Comparison of ENCODE assay signal across 15 mouse cellular contexts in genomic region chr13:5841418-5841817, GRCm38 (mm10). TPM values are rescaled to one million over a fixed set of nuclear protein-coding genes. Genes with fewer than 3 reads are reported as not detected.
DNase-seq lines count a peak whose midpoint lies in the region; ATAC-seq and TF ChIP-seq lines count a peak whose summit lies in the region.
"Had no signal": no experiment of that assay in that cellular context is flagged by ENCODE, and none has a peak within 500 bp of the region (broad histone marks: within the 10 kb centered on the region; RNA-seq: fewer than 3 reads in every experiment).

No protein-coding gene starts in this region.

- H3K27ac ChIP-seq in heart, embryonic 16.5 days (ENCODE audit: low read length) = peak overlapping the region; percentile 27
- H3K27ac ChIP-seq in heart, embryonic 10.5 days = no peak overlapping the region
- H3K27ac ChIP-seq in midbrain, embryonic 11.5 days (ENCODE audit: low read depth, low read length) = no peak overlapping the region
- no peak overlapping the region for H3K27ac ChIP-seq in midbrain, embryonic 16.5 days (ENCODE audit: low read length)
- peak overlapping the region; percentile 80 for H3K27ac ChIP-seq in intestine, postnatal 0 days (ENCODE audit: low read depth, low read length)
- H3K27ac ChIP-seq in small intestine, adult 2 months (ENCODE audit: insufficient read depth, low read depth, low read length) = peak overlapping the region; percentile 82
- no peak overlapping the region for H3K27ac ChIP-seq in hindbrain, embryonic 10.5 days
- H3K27ac ChIP-seq: embryonic facial prominence, embryonic 10.5 days; hindbrain, postnatal 0 days; liver, embryonic 12.5 days; neural tube, embryonic 15.5 days had no signal

- TF ChIP-seq POLR2A in small intestine, adult 2 months (IDR thresholded peaks at IDR 0.05; ENCODE audit: low read depth, low read length) = peak; percentile 29; the same call in 1 of the 2 replicates

- H3K36me3 ChIP-seq in heart, embryonic 16.5 days (ENCODE audit: control insufficient read depth, insufficient read depth) = no peaks in the 10 kb centered on the region
- no peaks in the 10 kb centered on the region for H3K36me3 ChIP-seq in heart, embryonic 10.5 days
- no peaks in the 10 kb centered on the region for H3K36me3 ChIP-seq in midbrain, embryonic 11.5 days (ENCODE audit: control insufficient read depth, insufficient read depth, low read length)
- no peaks in the 10 kb centered on the region for H3K36me3 ChIP-seq in midbrain, embryonic 16.5 days (ENCODE audit: control insufficient read depth, insufficient read depth, low read length)
- H3K36me3 ChIP-seq in intestine, postnatal 0 days (ENCODE audit: control insufficient read depth, insufficient read depth) = no peaks in the 10 kb centered on the region
- H3K36me3 ChIP-seq in small intestine, adult 2 months (ENCODE audit: control insufficient read depth, insufficient read depth, low read length) = no peaks in the 10 kb centered on the region
- no peaks in the 10 kb centered on the region for H3K36me3 ChIP-seq in hindbrain, embryonic 10.5 days
- H3K36me3 ChIP-seq: embryonic facial prominence, embryonic 10.5 days; liver, embryonic 12.5 days; neural tube, embryonic 15.5 days had no signal

- no peak for ATAC-seq in heart, embryonic 16.5 days (replicated peaks; ENCODE audit: extremely low read depth, insufficient read depth, low FRiP score)
- ATAC-seq in midbrain, embryonic 11.5 days (ENCODE audit: low FRiP score) = no peak
- no peak for ATAC-seq in midbrain, embryonic 16.5 days
- ATAC-seq in intestine, postnatal 0 days = peak; percentile 90
- ATAC-seq: CD4-positive, CD25-positive, alpha-beta regulatory T cell, adult 4 months; hindbrain, postnatal 0 days; liver, embryonic 12.5 days had no signal

- H3K9me3 ChIP-seq in heart, embryonic 16.5 days (replicated peaks; ENCODE audit: control insufficient read depth, low read length) = no peaks in the 10 kb centered on the region
- no peaks in the 10 kb centered on the region for H3K9me3 ChIP-seq in heart, embryonic 10.5 days
- no peaks in the 10 kb centered on the region for H3K9me3 ChIP-seq in midbrain, embryonic 11.5 days (ENCODE audit: control insufficient read depth, low read length)
- no peaks in the 10 kb centered on the region for H3K9me3 ChIP-seq in midbrain, embryonic 16.5 days (replicated peaks; ENCODE audit: control insufficient read depth, low read length, poor library complexity, severe bottlenecking)
- H3K9me3 ChIP-seq in intestine, postnatal 0 days (ENCODE audit: control insufficient read depth) = no peaks in the 10 kb centered on the region
- H3K9me3 ChIP-seq in hindbrain, embryonic 10.5 days = no peaks in the 10 kb centered on the region
- H3K9me3 ChIP-seq: embryonic facial prominence, embryonic 10.5 days; liver, embryonic 12.5 days; neural tube, embryonic 15.5 days had no signal

- TF ChIP-seq CTCF in intestine, postnatal 0 days (IDR thresholded peaks at IDR 0.05; ENCODE audit: low read depth) = no peak
- TF ChIP-seq CTCF in small intestine, adult 2 months (IDR thresholded peaks at IDR 0.05; ENCODE audit: extremely low read depth, insufficient read length, insufficient replicate concordance, low read depth, low read length) = no peak

- H3K9ac ChIP-seq in heart, embryonic 16.5 days (ENCODE audit: low read length) = no peak overlapping the region
- H3K9ac ChIP-seq in midbrain, embryonic 11.5 days (ENCODE audit: low read length) = no peak overlapping the region
- H3K9ac ChIP-seq in midbrain, embryonic 16.5 days (ENCODE audit: low read depth, low read length) = no peak overlapping the region
- H3K9ac ChIP-seq in intestine, postnatal 0 days (ENCODE audit: low read depth, low read length) = no peak overlapping the region
- H3K9ac ChIP-seq: liver, embryonic 12.5 days; neural tube, embryonic 15.5 days had no signal

- no peak overlapping the region for H3K4me3 ChIP-seq in heart, embryonic 16.5 days (ENCODE audit: low read length)
- no peak overlapping the region for H3K4me3 ChIP-seq in heart, embryonic 10.5 days
- no peak overlapping the region for H3K4me3 ChIP-seq in midbrain, embryonic 11.5 days (ENCODE audit: low read depth, low read length)
- no peak overlapping the region for H3K4me3 ChIP-seq in midbrain, embryonic 16.5 days (ENCODE audit: low read depth, low read length)
- no peak overlapping the region for H3K4me3 ChIP-seq in intestine, postnatal 0 days (ENCODE audit: low read depth, low read length)
- H3K4me3 ChIP-seq in small intestine, adult 2 months (ENCODE audit: low read depth, low read length) = no peak overlapping the region
- H3K4me3 ChIP-seq in hindbrain, embryonic 10.5 days = no peak overlapping the region
- H3K4me3 ChIP-seq: embryonic facial prominence, embryonic 10.5 days; liver, embryonic 12.5 days; neural tube, embryonic 15.5 days had no signal

- DNase-seq in heart, embryonic 10.5 days (ENCODE audit: low spot score) = no peak
- peak; percentile 39 for DNase-seq in midbrain, embryonic 11.5 days (ENCODE audit: low spot score, missing footprints)
- DNase-seq in hindbrain, embryonic 10.5 days (ENCODE audit: low spot score) = no peak
- no peak for DNase-seq in spleen, adult 18-20 months
- DNase-seq: adrenal gland, postnatal 14 days; cerebellum, postnatal 25 days had no signal

- H3K27me3 ChIP-seq in heart, embryonic 16.5 days (ENCODE audit: control insufficient read depth, insufficient read depth, low read length) = no peaks in the 10 kb centered on the region
- H3K27me3 ChIP-seq in heart, embryonic 10.5 days (ENCODE audit: insufficient read depth, poor library complexity, severe bottlenecking) = no peaks in the 10 kb centered on the region
- H3K27me3 ChIP-seq in midbrain, embryonic 11.5 days (ENCODE audit: control insufficient read depth, insufficient read depth, low read length) = no peaks in the 10 kb centered on the region
- H3K27me3 ChIP-seq in midbrain, embryonic 16.5 days (ENCODE audit: control insufficient read depth, insufficient read depth, low read depth, low read length) = no peaks in the 10 kb centered on the region
- no peaks in the 10 kb centered on the region for H3K27me3 ChIP-seq in intestine, postnatal 0 days (replicated peaks; ENCODE audit: control insufficient read depth, insufficient read depth, low read length)
- no peaks in the 10 kb centered on the region for H3K27me3 ChIP-seq in small intestine, adult 2 months (ENCODE audit: control insufficient read depth, insufficient read depth, low read length)
- no peaks in the 10 kb centered on the region for H3K27me3 ChIP-seq in hindbrain, embryonic 10.5 days (ENCODE audit: insufficient read depth, poor library complexity, severe bottlenecking)
- H3K27me3 ChIP-seq: liver, embryonic 12.5 days; neural tube, embryonic 15.5 days had no signal

- peaks cover 20% of the 10 kb centered on the region for H3K4me1 ChIP-seq in heart, embryonic 16.5 days (ENCODE audit: control insufficient read depth, insufficient read depth, low read length)
- peaks cover 10% of the 10 kb centered on the region; the same call in 1 of the 2 replicates for H3K4me1 ChIP-seq in heart, embryonic 10.5 days
- H3K4me1 ChIP-seq in midbrain, embryonic 11.5 days (ENCODE audit: control insufficient read depth, insufficient read depth, low read length) = no peaks in the 10 kb centered on the region
- H3K4me1 ChIP-seq in midbrain, embryonic 16.5 days (ENCODE audit: control insufficient read depth, insufficient read depth, low read length) = no peaks in the 10 kb centered on the region
- no peaks in the 10 kb centered on the region; the same call in 1 of the 2 replicates for H3K4me1 ChIP-seq in intestine, postnatal 0 days (replicated peaks; ENCODE audit: control insufficient read depth, insufficient read depth, low read length)
- H3K4me1 ChIP-seq in small intestine, adult 2 months (ENCODE audit: control insufficient read depth, insufficient read depth, insufficient read length, low read length) = no peaks in the 10 kb centered on the region; the same call in 1 of the 2 replicates
- 0 out of 2 replicates have a peak, but pooled peaks cover 5% of the 10 kb centered on the region for H3K4me1 ChIP-seq in hindbrain, embryonic 10.5 days (replicated peaks)
- H3K4me1 ChIP-seq: neural tube, embryonic 15.5 days had no signal

- WGBS in heart, embryonic 16.5 days = 72% methylated on average over 6 of the region's 6 CpGs
- 77% methylated on average over 6 of the region's 6 CpGs for WGBS in heart, embryonic 10.5 days
- 89% methylated on average over 6 of the region's 6 CpGs for WGBS in midbrain, embryonic 11.5 days
- 91% methylated on average over 6 of the region's 6 CpGs for WGBS in midbrain, embryonic 16.5 days
- 47% methylated on average over 6 of the region's 6 CpGs for WGBS in intestine, postnatal 0 days
- 32% methylated on average over 6 of the region's 6 CpGs for WGBS in small intestine, adult 2 months
- 91% methylated on average over 6 of the region's 6 CpGs for WGBS in hindbrain, embryonic 10.5 days

- H3K4me2 ChIP-seq in heart, embryonic 16.5 days (ENCODE audit: low read depth, low read length) = no peak overlapping the region
- no peak overlapping the region for H3K4me2 ChIP-seq in midbrain, embryonic 11.5 days
- H3K4me2 ChIP-seq in midbrain, embryonic 16.5 days (ENCODE audit: low read length) = no peak overlapping the region
- no peak overlapping the region for H3K4me2 ChIP-seq in intestine, postnatal 0 days (replicated peaks; ENCODE audit: low read depth)
- H3K4me2 ChIP-seq: liver, embryonic 12.5 days; neural tube, embryonic 15.5 days had no signal

RNA-seq across cellular contexts. Expression of gene Klf6, which starts 19.9 kb away (rescaled TPM):
- 77.1 and 87.5 TPM in 2 replicates for polyA plus RNA-seq in heart, embryonic 16.5 days (2015; fragmentation: Nextera tagmentation; extraction: Ambion mirVana)
- 56.1 and 63.8 TPM in 2 replicates for polyA plus RNA-seq in heart, embryonic 10.5 days (2016; fragmentation: Nextera tagmentation; extraction: Ambion mirVana)
- polyA plus RNA-seq in midbrain, embryonic 11.5 days (2014; fragmentation: Nextera tagmentation; extraction: Ambion mirVana) = 54.6 and 59.5 TPM in 2 replicates
- polyA plus RNA-seq in midbrain, embryonic 16.5 days (2015; fragmentation: Nextera tagmentation; extraction: Ambion mirVana) = 132 and 146 TPM in 2 replicates
- 64.4 and 65.3 TPM in 2 replicates for polyA plus RNA-seq in intestine, postnatal 0 days (2015; fragmentation: Nextera tagmentation; extraction: Ambion mirVana)
- polyA plus RNA-seq in small intestine, adult 2 months (2012; rRNA removed) = 13.2 and 44.5 TPM in 2 replicates
- 58.2 and 59.0 TPM in 2 replicates for polyA plus RNA-seq in hindbrain, embryonic 10.5 days (2016; fragmentation: Nextera tagmentation; extraction: Ambion mirVana)

Comparison
In these comparisons a context has a peak if more than half of its experiments do, and no peak if none do; other contexts are left out.
1. H3K27ac ChIP-seq: peak in heart, embryonic 16.5 days (single experiment), intestine, postnatal 0 days (single experiment) and small intestine, adult 2 months (single experiment); none in heart, embryonic 10.5 days (single experiment), midbrain, embryonic 11.5 days (single experiment), midbrain, embryonic 16.5 days (single experiment) and hindbrain, embryonic 10.5 days (single experiment).